Mouse (Mus musculus): ENCODE results near the gene Gpm6a.

DNA sequence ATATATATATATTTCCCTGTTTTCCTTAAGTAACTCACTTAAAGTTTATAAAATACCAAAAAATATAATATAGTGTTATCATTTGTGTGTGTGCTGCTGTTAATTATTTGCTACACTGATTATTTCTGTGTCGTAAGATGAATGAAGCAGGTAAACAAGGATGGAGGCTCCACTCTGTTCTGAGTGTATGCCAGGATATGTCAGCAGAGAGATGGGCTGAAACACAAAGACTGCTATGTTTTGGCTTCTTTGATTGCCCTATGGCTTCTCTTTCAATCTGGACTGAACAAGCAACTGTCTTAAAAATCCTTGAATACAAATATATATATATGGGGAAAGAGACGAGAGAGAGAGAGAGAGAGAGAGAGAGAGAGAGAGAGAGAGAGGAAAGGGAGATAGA, 1.3 kb upstream of the Gpm6a start:
- TF ChIP-seq CTCF (IDR thresholded peaks at IDR 0.05; ENCODE audit: low read depth) (no peak), EP300 (IDR thresholded peaks at IDR 0.05; ENCODE audit: low read depth) (no peak)

Measured in liver, postnatal 0 days (tissue).